Mouse (Mus musculus) megakaryocyte progenitor cell, adult 5-6 weeks (primary cell): ENCODE measurements around the gene Atxn7l3b. TPM values are rescaled to one million over a fixed set of nuclear protein-coding genes. Genes with fewer than 3 reads are reported as not detected.

Experiments
- ATAC-seq: replicated peaks from 2 replicates; pipeline ENCODE4 v1.8.0; 2016; ENCODE audit warnings: mild to moderate bottlenecking, moderate TSS enrichment, inconsistent platforms; ENCODE audit not compliant: poor library complexity
- total RNA-seq, 2 experiments: library from RNA; stranded (forward) in 1 of 2; stranded (reverse) in 1 of 2; fragments of 157-497, 149-512 nt in 1 of 2; fragments of 200-1000 nt in 1 of 2; gene quantifications; 2 replicates each; pipeline versions ENCODE4 v1.2.3 to v1.2.4; 2015 to 2017

The Atxn7l3b gene
- total RNA-seq, 2 experiments from 2014 or later: 47.6 to 49.7 TPM

DNA sequence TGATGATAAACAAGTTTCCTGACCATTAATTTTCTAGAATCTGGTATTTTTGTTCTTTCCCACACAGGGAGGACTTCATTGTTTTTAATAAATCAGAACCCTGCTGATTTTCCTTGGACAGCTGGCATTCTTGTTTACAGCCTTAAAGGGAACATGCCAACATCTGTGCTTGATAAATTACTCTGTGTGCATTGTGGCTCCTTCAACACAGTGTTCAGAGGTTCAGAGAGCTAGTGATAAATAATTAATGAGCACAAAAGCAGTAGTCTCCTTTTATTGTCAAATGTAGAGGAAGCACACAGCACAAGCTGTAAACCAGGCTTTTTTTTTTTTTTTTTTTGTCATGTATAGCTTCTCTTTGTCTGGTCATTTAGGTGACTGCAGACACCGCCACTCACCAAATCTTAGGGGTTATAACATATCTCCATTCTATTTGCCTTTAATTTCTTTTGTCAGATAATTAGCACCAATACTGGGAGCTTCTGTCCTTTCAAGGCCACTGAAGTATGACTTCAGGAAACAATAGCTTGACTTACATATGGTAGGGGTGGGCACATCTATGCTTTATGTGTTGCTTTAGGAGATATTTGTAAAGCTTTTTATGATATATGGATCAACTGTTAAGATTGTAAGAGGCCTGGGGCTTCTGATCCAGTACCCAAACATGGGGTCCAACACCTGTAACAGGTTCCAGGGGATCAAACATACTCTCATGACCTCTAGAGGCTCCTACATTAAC lies 52.0 kb downstream of the Atxn7l3b start:
- no peak for ATAC-seq
